Mouse (Mus musculus) lung, postnatal 25 days (tissue): Measurements from ENCODE around the gene Gm49403.
"Not testable (repeated sequence)": the region's sequence is repeated elsewhere in the genome, so short reads cannot be mapped to it uniquely, and the experiment has no call there.

Experiments
- DNase-seq: peaks from one replicate; pipeline ENCODE4 v3.0.0; 2022; ENCODE audit warnings: low spot score

Gene Gm49403

DNA sequence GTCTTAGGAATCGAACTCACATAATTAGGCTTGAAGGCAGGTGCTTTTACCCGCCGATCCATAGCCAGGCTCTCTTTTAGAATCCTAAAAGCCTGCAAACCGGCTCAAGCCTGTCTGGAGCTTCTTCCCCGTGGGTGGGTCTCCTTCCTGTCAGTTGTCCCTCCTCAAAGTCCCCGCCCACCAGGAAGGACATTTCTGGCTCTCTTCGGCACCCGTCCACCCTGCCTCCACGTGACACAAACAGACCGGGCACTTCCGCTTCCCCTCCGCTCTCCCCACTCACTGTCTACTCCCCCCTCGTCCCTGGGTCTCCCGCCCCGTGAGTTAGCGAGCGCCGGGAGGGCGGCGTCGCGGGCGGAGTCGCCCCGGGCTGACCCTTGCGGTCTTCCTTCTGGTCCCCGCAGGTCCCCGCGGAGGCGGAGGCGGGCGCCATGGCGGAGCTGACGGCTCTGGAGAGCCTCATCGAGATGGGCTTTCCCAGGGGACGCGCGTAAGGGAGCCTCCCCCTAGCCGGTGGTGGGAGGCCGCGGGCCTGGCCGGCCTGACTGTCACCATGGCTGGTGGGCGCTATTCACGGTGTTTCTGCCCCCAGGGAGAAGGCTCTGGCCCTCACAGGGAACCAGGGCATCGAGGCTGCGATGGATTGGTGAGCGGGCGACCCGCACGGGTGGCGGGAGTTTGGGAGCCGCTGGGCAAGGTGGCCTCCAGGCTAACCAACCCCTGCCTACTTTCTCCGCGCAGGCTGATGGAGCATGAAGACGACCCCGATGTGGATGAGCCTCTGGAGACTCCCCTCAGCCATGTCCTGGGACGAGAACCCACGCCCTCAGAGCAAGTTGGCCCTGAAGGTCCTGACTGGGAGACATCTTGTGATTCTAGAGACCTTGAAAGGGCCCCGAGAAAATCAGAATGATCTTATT lies 12.2 kb upstream of the Gm49403 start, which contains the start of gene Ubxn1:
TSS of gene Ubxn1 (plus strand) at position 230 of the 920 bp plus-strand sequence.
- peak; percentile 98 for DNase-seq

DNA sequence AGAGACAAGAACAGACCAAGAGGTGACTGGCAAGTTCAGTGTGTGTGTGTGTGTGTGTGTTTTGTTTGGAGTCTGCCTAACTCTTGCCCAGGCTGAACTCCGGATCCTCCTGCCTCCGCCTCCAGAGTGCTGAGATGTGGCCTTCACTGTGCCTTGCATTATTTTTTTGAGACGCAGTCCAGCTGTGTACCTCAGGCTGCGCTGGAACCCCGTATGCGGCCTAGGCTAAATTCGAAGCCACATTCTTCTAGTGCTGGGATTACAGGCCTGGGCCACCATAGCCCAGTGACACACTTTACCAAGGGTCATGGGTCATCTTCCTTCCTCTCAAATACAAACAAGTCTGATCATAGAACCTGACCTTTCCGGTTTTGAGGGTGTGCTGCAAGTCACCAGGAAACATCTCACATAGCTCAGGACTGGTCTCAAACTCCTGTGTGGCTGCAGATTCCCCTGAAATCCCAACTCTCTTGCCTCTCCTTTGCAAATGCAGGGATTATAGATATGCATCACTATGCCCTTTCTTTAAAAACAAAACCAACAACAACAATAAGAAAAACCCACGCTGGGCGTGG lies 11.4 kb upstream of the Gm49403 start:
- DNase-seq = no peak

DNA sequence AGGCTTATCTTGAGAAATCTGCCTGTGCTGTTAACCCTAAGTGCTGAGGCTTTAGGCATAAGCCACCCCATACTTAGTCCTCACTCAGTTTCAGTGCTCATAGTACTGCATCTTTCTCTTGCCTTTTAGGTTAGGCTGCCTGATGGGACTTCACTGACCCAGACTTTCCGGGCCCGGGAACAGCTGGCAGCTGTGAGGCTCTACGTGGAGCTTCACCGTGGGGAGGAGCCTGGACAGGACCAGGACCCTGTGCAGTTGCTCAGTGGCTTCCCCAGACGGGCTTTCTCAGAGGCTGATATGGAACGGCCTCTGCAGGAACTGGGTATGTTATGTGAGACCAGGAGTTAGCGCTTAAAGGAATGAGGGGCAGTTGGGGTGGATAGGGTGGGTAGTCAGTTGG lies 8.7 kb upstream of the Gm49403 start:
- DNase-seq = no peak

DNA sequence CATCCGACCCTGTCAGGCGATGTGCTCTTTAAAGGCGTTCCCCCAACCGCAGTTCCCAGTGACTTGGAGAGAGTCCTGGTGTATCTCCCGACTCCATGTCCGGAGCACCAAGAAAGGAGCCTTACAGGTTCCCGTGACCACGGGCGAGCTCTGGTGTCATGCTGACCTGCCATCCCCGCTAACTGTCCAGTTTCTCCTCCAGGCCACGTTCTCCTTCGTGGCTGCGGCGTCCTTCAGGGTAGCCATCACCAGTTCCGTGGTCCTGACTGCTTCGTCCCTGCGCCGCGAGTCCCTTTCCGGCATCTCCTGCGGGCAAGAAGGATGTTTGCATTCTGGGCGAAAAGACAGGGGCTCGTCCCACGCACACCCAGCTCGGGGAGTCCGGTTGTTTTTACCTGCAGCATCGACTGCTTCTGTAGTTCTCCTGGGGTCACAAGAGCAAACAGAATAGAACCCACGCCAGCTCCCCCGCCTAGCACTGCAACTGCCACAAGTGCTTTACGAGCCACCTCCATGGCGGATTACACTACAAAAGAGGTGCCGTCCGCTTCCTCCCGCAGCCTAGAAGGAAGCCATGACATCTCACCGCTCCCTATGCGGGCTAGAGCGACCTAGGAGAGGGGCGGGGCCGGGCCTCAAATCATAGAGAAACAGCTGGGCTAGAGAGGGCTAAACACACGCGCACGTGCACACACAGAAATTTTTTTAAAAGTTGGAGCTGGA lies 3.3 kb upstream of the Gm49403 start, which contains the start of gene Uqcc3:
TSS of gene Uqcc3 (minus strand) at position 613 of the 723 bp plus-strand sequence.
- peak; percentile 94 for DNase-seq

DNA sequence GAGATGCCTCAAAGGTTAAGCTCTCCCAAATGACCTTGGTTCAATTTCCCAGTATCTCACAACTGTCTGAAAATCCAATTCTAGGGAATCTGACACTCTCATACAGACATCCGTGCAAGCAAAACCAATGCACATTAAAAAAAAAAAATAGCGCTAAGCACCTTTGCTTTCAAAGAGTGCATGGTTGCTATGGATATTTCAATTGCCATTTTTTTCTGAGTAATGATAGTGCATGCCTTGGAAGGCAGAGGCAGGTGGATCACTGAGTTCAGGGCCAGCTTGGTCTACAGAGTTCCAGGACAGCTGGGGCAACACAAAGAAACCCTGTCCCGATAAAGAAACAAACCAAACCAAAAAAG lies 2.7 kb upstream of the Gm49403 start:
- no peak for DNase-seq

DNA sequence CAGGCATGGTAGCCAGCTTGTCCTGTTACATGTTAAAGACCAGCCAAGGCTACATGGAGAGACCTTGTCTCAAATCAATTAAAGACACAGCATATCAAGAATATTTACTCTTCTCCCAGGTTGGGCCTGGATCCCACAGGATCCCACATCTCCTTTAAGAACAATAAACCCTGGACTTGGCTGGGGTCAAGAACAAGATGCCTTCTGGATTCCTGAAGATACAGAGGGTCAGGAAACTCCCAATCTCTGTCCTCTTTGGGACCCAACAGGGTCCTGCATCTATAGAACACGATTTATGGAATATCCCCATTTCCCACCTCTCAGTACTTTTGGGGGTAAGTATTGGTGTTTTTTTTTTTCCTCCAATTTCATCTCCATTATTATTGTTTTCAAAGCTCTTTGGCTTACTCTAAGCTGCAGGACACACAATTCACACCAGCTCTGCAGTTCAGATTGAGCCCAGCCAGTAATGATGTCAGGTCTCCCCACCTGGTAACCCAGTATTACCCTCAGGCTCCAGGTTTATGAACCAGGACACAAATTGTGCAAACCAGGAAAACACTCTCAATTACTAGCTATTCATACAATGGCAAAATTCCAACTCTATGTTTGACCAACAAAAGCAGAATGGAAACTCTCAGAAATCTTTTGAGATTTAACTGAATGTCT lies 3.3 kb downstream of the Gm49403 start:
- DNase-seq = no peak

DNA sequence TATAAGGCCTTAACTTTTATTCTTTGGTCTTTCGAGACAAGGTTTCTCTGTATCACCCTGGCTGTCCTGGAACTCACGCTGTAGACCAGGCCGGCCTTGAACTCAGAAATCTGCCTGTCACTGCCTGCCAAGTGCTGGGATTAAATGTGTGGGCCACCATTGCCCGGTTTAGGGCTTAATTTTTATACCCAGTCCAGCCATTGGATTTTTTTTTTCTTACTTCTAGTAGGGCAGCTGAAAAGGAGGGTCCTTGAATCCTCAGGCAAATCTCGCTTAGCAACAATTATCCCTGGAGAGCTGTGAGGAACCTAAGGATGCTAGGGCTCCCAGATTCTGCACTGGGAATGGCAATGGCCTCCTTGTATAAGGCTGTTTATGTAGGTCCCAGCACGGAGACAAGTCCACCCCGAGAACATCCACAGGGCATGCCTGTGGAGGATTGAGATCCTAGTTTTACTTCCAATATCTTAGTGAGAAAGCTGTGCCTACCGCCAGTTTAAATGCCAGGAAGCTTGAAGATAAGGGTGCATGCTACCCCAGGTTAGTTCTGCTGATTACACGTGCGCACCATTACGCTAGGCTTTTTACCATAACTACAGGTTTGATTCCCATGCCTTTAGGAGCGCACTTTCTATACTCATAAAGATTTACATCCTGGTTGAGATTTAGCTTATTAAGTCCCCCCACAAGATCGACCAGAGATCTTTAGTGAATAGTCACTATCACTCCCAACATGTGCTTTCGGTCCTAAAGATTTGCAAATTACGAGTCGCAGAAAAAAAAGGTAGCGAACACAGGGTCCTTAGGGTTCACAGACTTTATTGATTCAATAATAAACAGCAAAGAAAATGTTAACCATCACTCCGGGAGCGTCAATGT lies 4.1 kb downstream of the Gm49403 start:
- DNase-seq = no peak

DNA sequence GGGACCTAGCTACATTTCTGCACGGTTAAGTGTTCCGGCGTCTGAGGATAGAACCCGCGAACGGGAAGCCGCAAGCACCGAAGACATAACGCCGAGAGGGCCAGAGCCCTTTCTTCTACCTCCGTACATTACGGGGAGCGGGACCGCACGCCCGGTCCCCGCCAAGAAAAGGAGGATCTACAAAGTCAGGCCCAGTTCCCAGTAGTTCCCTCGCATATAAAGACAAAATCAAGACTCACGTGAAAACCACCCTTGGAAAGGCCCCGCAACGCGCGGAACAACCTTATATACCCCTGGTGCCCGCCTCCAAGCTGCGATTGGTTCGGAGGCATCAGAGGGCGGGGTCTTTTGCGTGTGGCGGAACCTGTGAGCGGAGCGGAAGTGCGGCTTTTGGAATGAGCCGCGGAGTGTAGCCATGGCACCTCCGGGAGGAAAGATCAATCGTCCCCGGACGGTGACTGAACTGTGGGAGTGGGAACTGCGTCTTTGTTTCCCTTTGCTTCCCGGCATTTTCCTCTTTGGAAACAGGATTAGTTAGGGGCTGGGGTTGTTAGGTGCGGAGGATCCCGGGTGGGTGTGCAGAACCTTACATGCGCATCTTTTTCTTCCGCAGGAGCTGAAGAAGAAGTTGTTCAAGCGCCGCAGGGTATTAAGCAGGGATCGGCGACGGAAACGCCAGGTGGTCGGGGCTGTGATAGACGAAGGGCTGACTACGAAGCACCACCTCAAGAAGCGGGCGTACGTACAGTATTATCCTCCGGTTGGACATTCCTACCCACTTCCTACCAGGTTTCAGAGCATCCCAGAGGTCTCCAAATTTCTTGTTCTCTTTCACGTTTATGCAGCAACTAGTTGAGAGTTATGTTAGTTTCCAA lies 5.0 kb downstream of the Gm49403 start, which contains the start of the genes 1810009A15Rik and Gm49416:
TSS of gene 1810009A15Rik (plus strand) at position 343 of the 875 bp plus-strand sequence.
TSS of gene Gm49416 (plus strand) at position 416 of the 875 bp plus-strand sequence.
- DNase-seq = peak; percentile 96

DNA sequence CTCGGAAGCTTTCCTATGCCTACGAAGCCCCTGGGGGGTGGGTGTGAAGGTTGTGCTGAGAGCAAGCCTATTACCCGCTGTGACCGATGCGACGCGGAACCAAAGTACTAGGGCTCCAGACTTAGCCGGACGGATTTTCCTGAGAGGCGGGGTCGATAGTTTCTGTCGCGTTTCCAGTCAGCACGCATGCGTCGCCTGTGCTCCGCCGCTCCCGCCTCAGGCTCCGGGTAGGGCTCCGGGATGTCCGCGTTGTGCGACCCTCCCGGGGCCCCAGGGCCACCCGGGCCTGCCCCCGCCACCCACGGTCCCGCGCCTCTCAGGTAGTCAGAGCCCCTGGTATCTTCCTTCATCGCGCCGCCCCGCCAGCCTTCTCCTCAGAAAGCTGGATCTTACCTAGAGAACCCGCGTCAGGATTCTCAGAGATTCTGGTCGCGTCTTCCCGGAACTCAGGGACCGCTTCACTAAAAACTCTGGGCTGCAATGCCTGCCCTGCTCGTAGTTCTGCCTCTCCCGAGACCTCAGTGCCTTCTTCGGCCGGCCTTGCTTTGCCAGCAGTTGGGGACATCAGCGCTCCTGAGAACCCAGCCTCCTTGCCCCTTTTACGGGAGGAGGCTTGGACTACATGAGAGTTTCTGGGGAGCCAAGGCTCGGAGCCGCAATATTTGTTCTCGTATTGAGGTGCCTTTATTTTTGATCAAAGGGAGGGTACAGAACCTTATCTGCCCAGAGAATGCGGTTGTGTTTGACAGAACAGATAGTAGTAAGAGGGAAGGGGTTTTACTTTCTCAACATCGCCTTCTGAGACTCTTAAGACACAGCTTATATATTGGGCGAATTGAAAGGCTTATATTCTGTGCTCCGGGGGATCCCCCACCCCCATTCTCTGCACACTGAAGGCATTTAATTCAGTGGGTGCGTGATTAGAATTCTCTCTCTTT lies 9.4 kb downstream of the Gm49403 start, which contains the start of gene Ints5:
TSS of gene Ints5 (plus strand) at position 177 of the 938 bp plus-strand sequence.
- peak; percentile 88 for DNase-seq

DNA sequence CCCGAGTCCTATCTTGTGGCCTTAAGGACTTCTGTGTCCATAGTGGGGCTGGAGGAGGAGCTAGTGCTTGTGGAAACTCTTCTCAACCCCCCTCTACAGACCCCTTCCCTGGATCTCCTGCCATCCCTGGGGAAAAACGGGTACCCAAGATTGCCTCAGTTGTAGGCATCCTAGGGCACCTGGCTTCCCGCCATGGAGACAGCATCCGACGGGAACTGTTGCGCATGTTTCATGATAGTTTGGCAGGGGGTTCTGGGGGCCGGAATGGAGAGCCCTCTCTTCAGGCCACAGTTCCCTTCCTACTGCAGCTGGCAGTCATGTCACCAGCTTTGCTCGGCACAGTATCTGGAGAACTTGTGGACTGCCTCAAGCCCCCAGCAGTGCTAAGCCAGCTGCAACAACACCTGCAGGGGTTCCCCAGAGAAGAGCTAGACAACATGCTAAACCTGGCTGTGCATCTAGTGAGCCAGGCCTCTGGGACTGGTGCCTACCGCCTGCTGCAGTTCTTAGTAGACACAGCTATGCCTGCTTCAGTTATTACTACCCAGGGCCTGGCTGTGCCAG lies 11.7 kb downstream of the Gm49403 start:
- DNase-seq = no peak

DNA sequence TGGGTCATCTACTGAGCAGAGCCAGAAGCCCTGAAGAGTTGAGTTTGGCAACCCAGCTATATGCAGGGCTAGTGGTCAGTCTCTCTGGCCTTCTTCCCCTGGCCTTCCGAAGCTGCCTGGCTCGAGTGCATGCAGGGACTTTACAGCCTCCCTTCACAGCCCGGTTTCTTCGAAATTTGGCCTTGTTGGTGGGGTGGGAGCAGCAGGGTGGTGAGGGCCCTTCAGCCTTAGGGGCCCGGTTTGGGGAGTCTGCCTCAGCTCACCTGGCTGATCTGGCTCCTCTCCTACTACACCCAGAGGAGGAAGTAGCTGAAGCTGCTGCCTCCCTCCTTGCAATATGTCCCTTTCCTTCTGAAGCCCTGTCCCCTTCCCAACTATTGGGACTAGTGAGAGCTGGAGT lies 12.5 kb downstream of the Gm49403 start:
- DNase-seq = not testable (repeated sequence)

DNA sequence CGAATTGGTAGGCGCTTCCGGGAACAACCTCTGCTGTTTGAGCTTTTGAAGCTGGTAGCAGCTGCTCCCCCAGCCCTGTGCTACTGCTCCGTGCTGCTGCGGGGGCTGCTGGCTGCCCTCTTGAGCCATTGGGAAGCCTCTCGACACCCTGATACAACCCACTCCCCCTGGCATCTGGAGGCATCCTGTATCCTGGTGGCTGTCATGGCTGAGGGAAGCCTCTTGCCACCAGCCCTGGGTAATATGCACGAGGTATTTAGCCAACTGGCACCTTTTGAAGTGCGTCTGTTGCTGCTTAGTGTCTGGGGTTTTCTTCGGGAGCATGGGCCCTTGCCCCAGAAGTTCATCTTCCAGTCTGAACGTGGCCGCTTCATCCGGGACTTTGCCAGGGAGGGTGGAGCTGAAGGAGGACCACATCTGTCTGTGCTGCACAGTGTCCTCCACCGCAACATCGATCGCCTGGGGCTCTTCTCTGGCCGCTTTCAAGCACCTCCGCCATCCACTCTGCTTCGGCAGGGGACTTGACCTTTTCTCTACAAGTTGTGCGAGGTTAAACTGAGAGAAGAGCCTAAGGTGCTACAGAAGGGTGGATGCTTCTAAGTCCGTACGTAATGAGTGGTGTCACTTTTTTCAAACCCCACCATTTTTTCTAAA lies 13.6 kb downstream of the Gm49403 start:
- DNase-seq = not testable (repeated sequence)

DNA sequence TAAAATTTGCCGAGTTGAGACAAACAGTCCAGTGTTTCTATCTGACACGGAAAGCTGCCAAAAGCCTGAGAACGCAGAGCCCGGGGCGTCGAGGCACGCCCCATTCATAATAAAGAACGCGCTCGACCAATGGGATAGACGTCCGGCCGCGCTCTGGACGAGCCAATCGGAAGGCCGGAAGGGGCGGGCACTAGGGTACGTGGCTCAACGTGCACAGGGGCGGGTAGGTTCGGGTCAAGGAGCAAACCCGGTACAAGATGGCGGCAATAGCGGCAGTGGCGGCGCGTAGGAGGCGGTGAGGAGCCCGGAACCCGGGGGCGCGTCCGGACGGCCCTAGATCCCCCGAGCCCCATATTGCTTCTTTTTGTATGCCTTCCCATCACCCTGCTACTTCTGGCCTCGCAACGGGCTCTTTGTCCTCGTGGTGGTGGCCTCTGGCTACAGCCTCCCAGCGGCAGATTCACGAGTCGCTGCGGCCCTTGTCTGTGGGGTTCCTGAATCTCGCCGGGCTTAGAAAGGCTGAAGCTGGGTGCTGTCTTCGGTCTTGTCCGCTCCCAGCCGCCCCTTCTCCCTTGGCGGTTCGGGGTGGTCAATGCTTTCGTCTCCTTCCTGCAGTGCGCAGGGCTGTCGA lies 14.2 kb downstream of the Gm49403 start, which contains the start of gene Ganab:
TSS of gene Ganab (plus strand) at position 207 of the 631 bp plus-strand sequence.
- peak; percentile 98 for DNase-seq

DNA sequence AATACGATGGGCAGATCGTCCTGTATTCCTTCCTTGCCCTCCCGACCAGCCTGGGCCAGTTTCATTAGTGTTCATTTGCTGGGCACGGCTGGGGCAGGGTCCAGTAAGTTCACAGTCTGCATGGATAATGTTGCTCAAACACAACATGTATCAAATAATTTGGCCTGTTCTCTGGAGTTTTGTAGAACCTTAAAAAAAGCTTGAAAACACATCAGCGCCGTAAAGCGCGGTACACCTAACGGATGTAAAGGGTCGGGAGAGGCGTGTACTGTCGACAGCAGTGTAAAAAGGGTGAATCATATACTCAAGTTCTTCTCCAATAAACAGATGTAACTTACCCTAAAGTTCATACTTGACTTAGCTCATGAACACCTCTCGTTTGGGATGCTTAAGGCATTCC lies 14.8 kb downstream of the Gm49403 start:
- DNase-seq = no peak

DNA sequence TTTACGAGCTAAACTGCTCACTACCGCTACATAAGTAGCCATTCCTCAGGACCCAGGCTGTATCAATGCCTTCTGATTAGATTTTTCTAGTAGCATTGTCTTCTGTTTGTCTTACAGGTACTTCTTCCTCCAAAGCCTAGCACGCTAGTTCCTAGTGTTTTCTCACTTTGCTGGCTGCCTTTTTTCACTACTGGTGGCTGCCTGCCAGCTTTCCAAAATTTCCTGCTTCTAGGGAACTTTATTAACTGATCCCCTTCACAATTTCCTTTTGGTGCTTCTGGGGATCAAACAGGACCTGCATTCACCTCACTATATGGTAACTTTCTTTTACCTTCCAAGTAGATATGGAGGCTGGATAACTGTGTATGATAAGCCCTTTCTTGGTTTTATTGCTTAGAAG lies 15.3 kb downstream of the Gm49403 start:
- DNase-seq = no peak

DNA sequence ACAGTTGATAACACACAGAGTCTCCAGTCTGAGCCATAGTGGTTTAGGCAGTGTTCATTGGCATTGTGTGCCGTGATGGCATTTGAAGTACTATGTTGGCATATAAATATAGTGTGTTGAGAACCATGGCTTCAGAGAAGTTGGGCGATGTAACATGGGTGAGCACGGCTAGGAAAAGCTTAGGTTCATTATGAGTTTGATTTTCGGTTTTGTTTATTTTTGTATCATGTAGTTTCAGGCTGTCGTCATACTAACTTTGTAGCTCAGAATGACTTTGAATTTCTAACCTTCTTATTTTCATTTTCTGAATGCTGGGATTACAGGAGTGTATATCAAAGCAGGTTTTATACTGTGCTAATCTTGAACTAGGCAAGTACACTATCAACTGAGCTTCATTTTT lies 19.7 kb downstream of the Gm49403 start:
- DNase-seq = no peak

DNA sequence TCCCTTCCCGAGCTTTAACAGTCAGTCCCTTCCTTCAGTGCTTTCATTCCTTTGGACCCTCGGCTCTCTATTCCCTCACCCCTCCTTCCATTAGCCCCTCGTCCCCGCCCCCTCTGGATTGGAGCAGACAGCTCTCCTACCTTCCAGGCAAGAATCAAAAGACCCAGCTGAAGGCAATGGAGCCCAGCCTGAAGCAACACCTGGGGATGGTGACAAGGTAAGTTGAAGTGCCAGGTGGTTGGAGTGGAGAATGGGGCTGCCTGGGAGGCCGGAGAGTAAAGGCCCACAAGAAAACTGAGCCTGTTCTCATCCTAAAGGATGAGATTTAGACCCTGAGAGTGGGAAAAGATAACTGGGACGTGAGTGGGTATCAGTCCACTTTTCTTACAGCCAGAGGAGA lies 24.8 kb downstream of the Gm49403 start:
- DNase-seq = no peak
